Mouse (Mus musculus) forebrain, embryonic 12.5 days (tissue): ENCODE measurements around the gene Rabgap1l. TPM values are rescaled to one million over a fixed set of nuclear protein-coding genes. Genes with fewer than 3 reads are reported as not detected.
A peak's percentile ranks its signal among the peaks of the same experiment; 100 is the strongest.

ENCODE experiments used
- ATAC-seq: fragments of 200-750 bp; cut with Nextera tagmentation; 2 replicates; pipeline ENCODE4 v1.8.0; 2017; ENCODE audit warnings: moderate TSS enrichment; ENCODE audit not compliant: low FRiP score
- H3K27ac ChIP-seq: fragments of 300-500 bp; sonication (generic); 2 replicates; pipeline ENCODE4 v1.5.1; 2016; ENCODE audit warnings: mild to moderate bottlenecking
- H3K27me3 ChIP-seq: fragments of 300-500 bp; sonication (generic); 2 replicates; pipeline ENCODE4 v1.6.1; 2016; ENCODE audit warnings: mild to moderate bottlenecking
- H3K36me3 ChIP-seq: fragments of 300-500 bp; sonication (generic); replicated peaks from 2 replicates; pipeline ENCODE4 v1.6.1; 2016; ENCODE audit warnings: mild to moderate bottlenecking
- H3K4me1 ChIP-seq: fragments of 300-500 bp; sonication (generic); 2 replicates; pipeline ENCODE4 v1.6.1; 2016
- H3K4me2 ChIP-seq: fragments of 300-500 bp; sonication (generic); 2 replicates; pipeline ENCODE4 v1.6.1; 2016; ENCODE audit warnings: mild to moderate bottlenecking, moderate library complexity
- H3K4me3 ChIP-seq: fragments of 300-500 bp; sonication (generic); replicated peaks from 2 replicates; pipeline ENCODE4 v1.5.1; 2016; ENCODE audit warnings: mild to moderate bottlenecking
- H3K9ac ChIP-seq: fragments of 300-500 bp; sonication (generic); 2 replicates; pipeline ENCODE4 v1.6.1; 2016; ENCODE audit warnings: mild to moderate bottlenecking
- H3K9me3 ChIP-seq: fragments of 300-500 bp; sonication (generic); 2 replicates; pipeline ENCODE4 v1.6.1; 2016
- WGBS: fragments of 180-500 bp; shearing (Covaris S2); methylation state at CpG from one replicate; pipeline ENCODE4 v1.1.7; 2016; 5-methylcytosine and 5-hydroxymethylcytosine counted together
- polyA plus RNA-seq: library from polyadenylated mRNA; unstranded; fragments of >200 nt; fragmentation: Nextera tagmentation; extraction: Ambion mirVana; gene quantifications from 2 replicates; pipeline ENCODE4 v1.2.1, GENCODE M21; 2016

The Rabgap1l gene
- polyA plus RNA-seq: 18.7 and 19.6 TPM in 2 replicates

DNA sequence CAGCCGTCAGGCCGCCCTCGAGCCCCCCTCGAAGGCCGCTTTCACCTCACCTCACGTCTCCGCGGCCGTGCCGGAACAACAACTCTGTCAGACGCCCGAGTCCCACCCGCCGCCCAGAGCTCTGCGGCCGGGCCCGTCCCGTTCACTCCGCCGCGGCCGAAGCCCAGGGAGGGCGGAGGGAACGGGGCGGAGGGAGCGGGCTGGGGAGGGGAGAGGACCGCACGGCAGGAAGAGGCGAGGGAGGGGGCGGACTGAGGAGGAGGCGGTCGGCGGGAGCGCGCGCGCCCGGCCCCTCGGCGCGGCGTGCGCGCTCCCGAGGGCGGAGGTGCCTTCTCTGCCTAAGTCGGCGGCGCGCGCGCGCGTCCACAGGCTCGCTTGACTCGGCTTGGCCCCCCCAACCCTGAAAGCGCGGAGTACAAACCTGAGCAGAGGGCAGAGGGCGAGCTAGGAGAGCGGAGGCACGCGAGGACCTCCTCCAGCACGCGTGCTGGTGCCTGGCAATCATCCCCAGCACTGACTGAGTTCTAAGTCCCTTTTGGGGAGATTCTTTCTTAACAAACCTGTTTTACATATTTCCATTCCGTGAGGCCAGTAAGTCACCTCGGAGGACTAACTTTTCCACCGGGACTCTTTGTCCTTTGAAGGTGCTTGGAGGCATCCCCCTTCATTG lies at the start of gene Rabgap1l:
Gene Rabgap1l, minus strand, starts transcription at position 526 of the 670 bp plus-strand sequence.
- H3K9ac ChIP-seq: peak within 1 kb of the TSS; percentile 83
- no peaks in the 10 kb centered on the region for H3K9me3 ChIP-seq
- ATAC-seq: peak; percentile 97
- peak within 1 kb of the TSS; percentile 88 for H3K4me3 ChIP-seq
- peak within 1 kb of the TSS; percentile 89 for H3K4me2 ChIP-seq
- H3K4me1 ChIP-seq: peaks cover 6% of the 10 kb centered on the region
- H3K27ac ChIP-seq: peak within 1 kb of the TSS; percentile 57; the same call in 1 of the 2 replicates
- no peaks in the 10 kb centered on the region for H3K36me3 ChIP-seq
- under 1% methylated on average over 65 of the region's 67 CpGs for WGBS
- 0 out of 2 replicates have a peak, but pooled peaks cover 3% of the 10 kb centered on the region for H3K27me3 ChIP-seq

DNA sequence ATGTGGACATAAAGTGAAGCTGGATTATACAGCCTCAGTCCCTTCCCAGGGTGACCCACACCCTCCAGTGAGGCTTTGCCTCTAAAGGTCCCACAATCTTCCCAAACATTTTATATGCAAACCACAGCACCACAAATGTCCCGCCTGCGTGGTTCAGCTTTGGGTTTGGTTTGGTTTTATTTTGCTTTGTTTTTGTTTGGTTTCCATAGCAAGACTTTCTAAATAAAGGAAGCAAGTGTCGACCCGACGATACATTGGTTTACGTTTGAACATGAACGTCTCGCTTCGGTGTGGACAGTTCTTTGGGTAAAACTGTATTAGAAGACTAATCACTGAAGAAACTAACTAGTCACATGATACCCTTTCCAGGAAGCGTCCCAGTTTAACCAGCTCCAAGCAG lies 49.6 kb upstream of the Rabgap1l start:
- no peaks in the 10 kb centered on the region for H3K4me1 ChIP-seq
- no peak overlapping the region for H3K4me3 ChIP-seq
- ATAC-seq: no peak
- no peaks in the 10 kb centered on the region for H3K36me3 ChIP-seq
- H3K9ac ChIP-seq: no peak overlapping the region
- H3K27me3 ChIP-seq: no peaks in the 10 kb centered on the region
- 90% methylated on average over 10 of the region's 10 CpGs for WGBS
- no peak overlapping the region for H3K27ac ChIP-seq
- no peak overlapping the region for H3K4me2 ChIP-seq
- no peaks in the 10 kb centered on the region for H3K9me3 ChIP-seq

DNA sequence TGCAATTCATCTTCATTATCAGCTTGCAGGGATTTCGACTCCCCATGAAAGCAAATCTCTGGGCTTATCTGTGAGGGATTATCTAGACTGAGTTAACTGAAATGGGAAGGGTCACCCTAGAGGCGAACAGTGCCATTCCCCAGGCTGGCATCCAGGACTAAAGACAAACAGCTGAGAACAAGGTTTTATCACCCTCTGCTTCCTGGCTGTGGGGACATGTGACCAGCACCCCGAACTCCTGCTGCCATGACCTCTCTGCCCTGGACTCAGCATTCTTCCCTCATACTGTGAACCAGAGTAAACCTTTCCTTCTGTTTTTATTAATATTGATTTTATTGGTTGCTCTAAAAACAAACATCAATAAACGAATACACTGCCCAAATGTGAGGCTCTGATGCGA lies 47.6 kb upstream of the Rabgap1l start:
- Histone ChIP-seq H3K4me2 (no peak overlapping the region), H3K9me3 (no peaks in the 10 kb centered on the region), H3K27me3 (no peaks in the 10 kb centered on the region), H3K4me3 (no peak overlapping the region), H3K4me1 (no peaks in the 10 kb centered on the region), H3K9ac (no peak overlapping the region), H3K27ac (no peak overlapping the region), H3K36me3 (no peaks in the 10 kb centered on the region)
- no peak for ATAC-seq
- WGBS: 76% methylated on average over 5 of the region's 5 CpGs

DNA sequence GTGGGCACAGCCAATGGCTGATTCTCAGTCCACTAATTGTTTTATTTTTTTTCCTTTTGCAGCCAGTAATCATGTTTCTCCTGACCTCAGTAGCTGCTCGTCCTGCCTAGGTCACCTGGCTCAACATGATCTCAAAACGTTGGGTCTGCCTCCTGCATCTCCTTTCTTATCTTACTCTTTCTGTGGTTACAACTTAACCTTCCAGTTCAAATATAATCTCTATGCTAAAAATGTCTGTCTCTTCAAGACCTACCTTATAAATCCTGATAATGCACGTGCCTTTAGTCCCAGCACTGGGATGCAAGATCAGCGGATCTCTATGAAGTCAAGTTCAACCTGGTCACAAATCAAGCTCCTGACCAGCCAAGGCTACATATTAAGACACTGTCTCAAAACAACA lies 46.1 kb upstream of the Rabgap1l start:
- H3K9ac ChIP-seq: no peak overlapping the region
- WGBS: 81% methylated on average over 4 of the region's 4 CpGs

DNA sequence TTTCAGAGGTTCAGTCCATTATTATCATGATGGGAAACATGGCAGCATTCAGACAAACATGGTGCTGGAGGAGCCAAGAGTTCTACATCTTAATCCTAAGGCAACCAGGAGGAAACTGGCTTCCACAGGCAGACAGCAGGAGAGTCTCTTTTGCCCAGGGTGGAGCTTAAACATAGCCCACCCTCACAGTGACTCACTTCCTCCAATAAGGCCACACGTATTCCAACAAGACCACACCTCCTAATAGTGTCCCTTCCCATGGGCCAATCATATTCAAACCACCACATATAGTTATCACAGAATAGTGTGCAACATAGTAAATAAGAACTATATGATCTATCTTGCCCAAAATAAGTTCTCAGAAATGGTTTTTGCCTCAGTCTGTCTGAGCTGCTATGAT lies 41.4 kb upstream of the Rabgap1l start:
- no peaks in the 10 kb centered on the region for H3K9me3 ChIP-seq
- no peaks in the 10 kb centered on the region for H3K36me3 ChIP-seq
- no peaks in the 10 kb centered on the region for H3K4me1 ChIP-seq
- no peak overlapping the region for H3K27ac ChIP-seq
- no peak for ATAC-seq
- no peak overlapping the region for H3K4me3 ChIP-seq
- H3K4me2 ChIP-seq: no peak overlapping the region
- H3K27me3 ChIP-seq: no peaks in the 10 kb centered on the region
- H3K9ac ChIP-seq: no peak overlapping the region
- WGBS: 74% methylated on average over 1 of the region's 1 CpGs

More for the DNA sequence above, 46.1 kb upstream of the Rabgap1l start:
- H3K4me3 ChIP-seq: no peak overlapping the region
- H3K9me3 ChIP-seq: no peaks in the 10 kb centered on the region
- H3K4me2 ChIP-seq: no peak overlapping the region
- H3K36me3 ChIP-seq: no peaks in the 10 kb centered on the region
- no peak overlapping the region for H3K27ac ChIP-seq
- H3K27me3 ChIP-seq: no peaks in the 10 kb centered on the region
- no peaks in the 10 kb centered on the region for H3K4me1 ChIP-seq
- ATAC-seq: no peak

DNA sequence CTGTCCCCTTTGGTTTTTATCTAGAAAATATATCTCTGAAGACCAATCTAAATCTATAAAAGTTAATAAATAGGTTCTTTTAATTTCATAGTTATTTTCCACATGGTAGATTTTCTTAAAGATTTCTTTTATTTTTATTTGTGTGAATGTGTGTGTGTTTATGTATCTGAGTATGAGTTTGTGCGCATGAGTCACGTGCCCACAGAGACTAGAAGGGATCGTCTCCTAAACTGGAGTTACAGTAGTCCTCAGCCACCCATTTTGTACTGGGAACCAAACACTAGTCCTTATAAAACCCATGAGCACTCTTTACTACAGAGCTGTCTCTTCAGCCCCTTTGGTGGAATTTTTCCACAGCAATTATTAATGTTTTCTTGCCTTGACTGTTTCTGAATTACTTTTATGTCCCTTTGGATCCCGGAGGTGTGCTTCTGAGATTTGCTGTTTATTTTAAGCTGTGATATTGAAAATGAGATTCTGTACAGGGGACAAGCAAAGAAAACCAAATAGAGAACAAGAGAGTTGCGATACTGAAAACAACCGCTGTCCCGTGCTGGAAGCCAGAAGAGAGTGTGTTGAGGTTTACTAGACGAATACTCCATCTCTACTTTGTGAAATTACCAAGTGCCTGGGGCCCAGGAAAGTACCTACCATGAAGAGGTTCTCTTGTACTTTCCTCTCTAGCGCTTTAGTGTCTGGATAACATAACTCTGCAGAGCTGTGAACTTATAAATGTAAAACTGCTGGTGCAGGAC lies 39.4 kb upstream of the Rabgap1l start:
- H3K27me3 ChIP-seq: no peaks in the 10 kb centered on the region
- no peak overlapping the region for H3K27ac ChIP-seq
- ATAC-seq: no peak
- H3K36me3 ChIP-seq: no peaks in the 10 kb centered on the region
- no peak overlapping the region for H3K9ac ChIP-seq
- H3K4me2 ChIP-seq: no peak overlapping the region
- WGBS: 91% methylated on average over 9 of the region's 9 CpGs
- H3K9me3 ChIP-seq: no peaks in the 10 kb centered on the region
- no peak overlapping the region for H3K4me3 ChIP-seq
- H3K4me1 ChIP-seq: no peaks in the 10 kb centered on the region

DNA sequence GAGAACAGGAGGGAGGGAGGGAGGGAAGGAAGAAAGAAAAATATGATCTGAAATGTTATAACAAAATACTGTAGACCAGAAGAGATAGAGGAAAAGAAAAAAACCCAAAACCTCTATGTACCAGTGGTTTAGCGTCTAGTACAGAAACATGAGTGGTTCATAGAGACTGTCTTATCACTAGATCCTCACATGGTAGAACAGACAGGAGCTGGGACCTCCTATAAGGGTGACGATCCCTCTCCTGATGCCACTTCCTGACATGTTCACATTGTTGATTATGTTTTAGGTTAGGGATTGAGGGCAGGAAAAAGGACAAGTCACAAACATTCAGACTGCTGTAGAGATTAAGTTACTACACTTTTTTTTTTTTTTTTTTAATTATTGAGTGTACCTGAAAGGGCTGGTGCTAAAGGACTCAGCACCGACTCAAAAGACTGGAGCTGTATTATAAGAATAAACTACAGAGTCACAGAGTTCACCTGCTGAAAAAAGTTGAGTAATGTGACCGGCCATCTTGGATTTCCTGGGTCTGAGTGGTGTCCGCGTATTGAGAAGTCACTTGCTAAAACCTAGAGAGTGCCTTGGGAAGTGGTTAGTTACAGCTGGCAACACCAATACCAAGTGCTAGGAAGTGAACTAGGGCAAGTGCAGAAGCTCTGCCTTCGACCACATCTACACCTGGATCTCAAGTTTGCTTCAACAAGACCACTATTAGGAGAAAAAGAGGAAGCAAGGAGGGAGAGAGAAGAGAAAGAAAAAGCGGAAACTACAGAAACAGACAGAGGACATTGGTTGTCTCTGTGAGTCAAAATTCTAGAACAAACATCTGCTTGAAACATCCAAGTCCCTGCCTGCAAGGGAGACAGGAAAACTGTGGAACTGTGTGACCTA lies 37.8 kb upstream of the Rabgap1l start:
- no peak overlapping the region for H3K27ac ChIP-seq
- no peaks in the 10 kb centered on the region for H3K9me3 ChIP-seq
- no peak for ATAC-seq
- H3K9ac ChIP-seq: no peak overlapping the region
- no peaks in the 10 kb centered on the region for H3K27me3 ChIP-seq
- no peak overlapping the region for H3K4me2 ChIP-seq
- no peak overlapping the region for H3K4me3 ChIP-seq
- no peaks in the 10 kb centered on the region for H3K36me3 ChIP-seq
- no peaks in the 10 kb centered on the region for H3K4me1 ChIP-seq
- WGBS: 92% methylated on average over 8 of the region's 8 CpGs

DNA sequence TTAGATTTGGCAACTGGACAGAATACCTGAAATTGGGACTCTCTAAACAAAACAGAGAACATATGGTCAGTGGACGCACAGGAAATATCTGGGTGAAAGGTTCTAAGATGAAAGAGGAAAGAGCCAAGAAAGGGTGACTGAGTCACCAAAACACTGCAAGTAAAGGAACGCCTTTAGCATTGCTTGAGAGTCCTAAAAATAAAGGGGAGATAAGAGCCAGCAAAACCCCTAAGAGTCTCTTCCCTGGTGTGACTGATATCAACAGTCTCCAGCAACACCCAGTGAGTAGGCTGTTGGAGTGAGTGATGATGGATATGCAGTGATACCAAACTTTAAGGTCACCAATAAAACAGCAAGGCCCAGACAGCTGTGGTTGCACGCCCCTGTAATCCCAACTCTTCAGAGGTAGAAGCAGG lies 32.4 kb upstream of the Rabgap1l start:
- H3K4me1 ChIP-seq: no peaks in the 10 kb centered on the region
- no peak overlapping the region for H3K4me2 ChIP-seq
- no peaks in the 10 kb centered on the region for H3K36me3 ChIP-seq
- no peaks in the 10 kb centered on the region for H3K27me3 ChIP-seq
- no peak overlapping the region for H3K9ac ChIP-seq
- 89% methylated on average over 3 of the region's 3 CpGs for WGBS
- no peak overlapping the region for H3K27ac ChIP-seq
- H3K9me3 ChIP-seq: no peaks in the 10 kb centered on the region
- no peak overlapping the region for H3K4me3 ChIP-seq
- ATAC-seq: no peak

DNA sequence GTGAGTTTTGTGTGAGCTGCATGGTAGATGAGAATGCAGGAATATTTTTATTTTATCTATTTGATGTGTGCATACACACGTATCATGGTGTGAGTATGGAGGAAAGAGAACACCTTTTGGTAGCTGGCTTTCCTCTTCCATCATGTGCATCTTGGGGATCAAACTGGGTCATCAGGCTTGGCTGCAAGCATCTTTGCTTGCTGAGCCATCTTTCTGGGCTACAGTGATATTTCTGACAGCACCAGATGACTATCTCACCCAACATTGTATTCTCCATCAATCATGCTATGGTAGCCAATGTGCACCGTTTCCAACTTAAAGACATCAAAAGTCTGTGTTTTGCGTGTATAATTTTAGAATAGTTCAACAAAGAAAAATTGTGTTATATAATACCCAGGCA lies 30.6 kb upstream of the Rabgap1l start:
- no peaks in the 10 kb centered on the region for H3K9me3 ChIP-seq
- 94% methylated on average over 3 of the region's 3 CpGs for WGBS
- no peak overlapping the region for H3K9ac ChIP-seq
- no peak overlapping the region for H3K4me2 ChIP-seq
- no peak overlapping the region for H3K27ac ChIP-seq
- no peak for ATAC-seq
- no peaks in the 10 kb centered on the region for H3K36me3 ChIP-seq
- H3K4me3 ChIP-seq: no peak overlapping the region
- H3K27me3 ChIP-seq: no peaks in the 10 kb centered on the region
- no peaks in the 10 kb centered on the region for H3K4me1 ChIP-seq

DNA sequence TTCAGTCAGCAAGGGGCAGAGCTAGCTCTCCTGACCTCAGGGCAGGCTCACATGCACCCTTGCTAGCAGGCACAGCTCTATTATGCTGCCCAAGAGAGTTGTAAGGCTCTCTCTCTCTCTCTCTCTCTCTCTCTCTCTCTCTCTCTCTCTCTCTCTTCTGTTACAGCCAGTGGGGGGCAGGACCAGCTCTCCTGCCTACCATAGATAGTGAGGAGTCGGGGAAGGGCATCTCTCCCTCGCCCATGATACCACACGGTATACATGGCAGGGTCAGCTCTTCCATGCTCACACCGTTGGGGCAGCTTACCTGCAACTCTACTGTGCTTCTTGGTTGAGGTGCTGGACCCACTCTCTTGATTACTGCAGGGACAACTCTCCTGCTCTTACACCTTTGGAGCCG lies 21.2 kb upstream of the Rabgap1l start:
- no peak overlapping the region for H3K27ac ChIP-seq
- no peak overlapping the region for H3K4me2 ChIP-seq
- no peaks in the 10 kb centered on the region for H3K36me3 ChIP-seq
- no peaks in the 10 kb centered on the region for H3K9me3 ChIP-seq
- H3K27me3 ChIP-seq: no peaks in the 10 kb centered on the region
- WGBS: 90% methylated on average over 5 of the region's 5 CpGs
- H3K4me1 ChIP-seq: no peaks in the 10 kb centered on the region
- no peak for ATAC-seq
- H3K4me3 ChIP-seq: no peak overlapping the region
- no peak overlapping the region for H3K9ac ChIP-seq

DNA sequence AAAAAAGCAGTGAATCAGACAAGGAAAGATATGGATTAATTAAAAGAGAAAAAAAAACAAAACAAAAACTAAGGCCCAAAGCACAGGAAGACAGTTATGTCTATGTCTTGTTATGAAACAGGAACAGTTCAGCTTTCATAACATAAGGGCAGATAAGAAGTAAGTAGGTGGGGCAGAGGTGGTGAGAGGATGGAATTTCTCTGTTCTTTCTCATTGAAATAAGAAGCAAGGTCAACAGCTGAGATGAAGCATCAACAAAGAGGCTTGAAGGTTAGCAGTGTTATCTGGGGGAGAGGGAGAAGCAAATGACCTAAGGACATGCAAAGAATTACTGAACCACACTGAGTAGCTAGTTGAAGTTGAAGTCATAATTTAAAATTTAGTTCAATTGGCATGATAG lies 19.4 kb upstream of the Rabgap1l start:
- no peak for ATAC-seq
- Histone ChIP-seq H3K4me3 (no peak overlapping the region), H3K9me3 (no peaks in the 10 kb centered on the region), H3K36me3 (no peaks in the 10 kb centered on the region), H3K27ac (no peak overlapping the region), H3K9ac (no peak overlapping the region), H3K4me2 (no peak overlapping the region), H3K27me3 (no peaks in the 10 kb centered on the region), H3K4me1 (no peaks in the 10 kb centered on the region)

DNA sequence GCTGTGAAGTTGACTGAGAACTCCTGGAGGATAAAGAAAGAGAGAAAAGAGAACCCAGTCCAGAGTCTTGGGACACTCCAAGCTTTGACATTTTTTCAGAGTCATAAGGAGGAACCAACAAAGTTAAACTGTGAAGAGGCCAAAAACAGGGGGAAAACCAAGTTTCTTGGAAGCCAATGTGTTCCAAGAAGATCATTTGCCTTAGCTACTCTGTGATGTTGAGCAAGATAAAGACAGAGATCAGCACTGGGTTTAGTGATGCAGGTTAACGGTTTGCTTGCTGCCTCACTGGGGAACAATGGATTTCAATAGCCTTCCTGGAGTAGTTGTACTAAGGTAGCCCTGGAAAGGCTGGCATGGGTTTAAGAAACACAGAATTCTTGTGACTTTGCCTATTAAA lies 18.9 kb upstream of the Rabgap1l start:
- Histone ChIP-seq H3K4me2 (no peak overlapping the region), H3K4me1 (no peaks in the 10 kb centered on the region), H3K27me3 (no peaks in the 10 kb centered on the region), H3K27ac (no peak overlapping the region), H3K9me3 (no peaks in the 10 kb centered on the region), H3K36me3 (no peaks in the 10 kb centered on the region), H3K9ac (no peak overlapping the region), H3K4me3 (no peak overlapping the region)
- no peak for ATAC-seq
- 45% methylated on average over 1 of the region's 1 CpGs for WGBS
